In the genomic region with DNA sequence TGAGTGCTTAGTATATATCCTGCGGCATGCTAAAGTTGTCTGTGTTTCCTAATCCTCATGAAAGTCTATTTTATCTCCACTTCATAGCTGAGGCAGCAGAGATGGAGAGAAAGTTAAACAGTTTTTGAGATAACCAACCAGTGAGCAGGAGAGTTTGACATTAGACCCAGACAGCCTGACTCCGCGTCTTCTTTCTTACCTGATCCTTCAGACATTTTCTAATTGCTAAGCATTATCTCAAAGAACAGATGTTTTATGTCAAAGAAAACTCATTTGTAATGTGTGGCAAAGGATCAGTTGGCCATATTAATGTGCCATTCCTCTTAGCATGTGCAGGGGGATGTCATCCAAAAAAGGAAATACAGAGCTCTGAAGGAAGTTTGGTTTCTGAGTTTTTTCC, we compare ENCODE assay signal across 13 mouse cellular contexts.
"Had no signal": no experiment of that assay in that cellular context is flagged by ENCODE, and none has a peak within 500 bp of the region (broad histone marks: within the 10 kb centered on the region; RNA-seq: fewer than 3 reads in every experiment).

No protein-coding gene starts in this region.

- H3K4me1 ChIP-seq: kidney, embryonic 15.5 days; limb, embryonic 15.5 days; midbrain, embryonic 13.5 days had no signal

- H3K9me3 ChIP-seq: kidney, embryonic 15.5 days; limb, embryonic 15.5 days; midbrain, embryonic 13.5 days had no signal

- ATAC-seq: intestine, embryonic 16.5 days; midbrain, embryonic 13.5 days had no signal

- H3K4me2 ChIP-seq: kidney, embryonic 15.5 days; limb, embryonic 15.5 days; lung, embryonic 14.5 days; midbrain, embryonic 13.5 days had no signal

- H3K4me3 ChIP-seq: kidney, embryonic 15.5 days; limb, embryonic 15.5 days; midbrain, embryonic 13.5 days had no signal

- H3K36me3 ChIP-seq: kidney, embryonic 15.5 days; limb, embryonic 15.5 days; midbrain, embryonic 13.5 days had no signal

- H3K27ac ChIP-seq: kidney, embryonic 15.5 days; limb, embryonic 15.5 days; midbrain, embryonic 13.5 days had no signal

- H3K27me3 ChIP-seq: kidney, embryonic 15.5 days; limb, embryonic 15.5 days; midbrain, embryonic 13.5 days had no signal

- DNase-seq: kidney, adult 2 months; kidney, postnatal 14 days; layer of hippocampus, postnatal 36 days; lung, embryonic 14.5 days; lung, postnatal 10 days; lung, postnatal 4 days; right cerebral cortex, postnatal 14 days; thymus, adult 2 months; thymus, postnatal 25 days had no signal

- H3K9ac ChIP-seq: kidney, embryonic 15.5 days; limb, embryonic 15.5 days; lung, embryonic 14.5 days; midbrain, embryonic 13.5 days had no signal
